Mouse (Mus musculus) intestine, postnatal 0 days (tissue): ENCODE measurements around the gene A730009L09Rik. TPM values are rescaled to one million over a fixed set of nuclear protein-coding genes. Genes with fewer than 3 reads are reported as not detected.

Experiments used
- ATAC-seq: fragments of 200-750 bp; cut with Nextera tagmentation; 2 replicates; pipeline ENCODE4 v1.8.0; 2017; ENCODE audit warnings: mild to moderate bottlenecking, moderate TSS enrichment, moderate library complexity
- H3K27ac ChIP-seq: fragments of 300-500 bp; sonication (generic); 2 replicates; pipeline ENCODE4 v1.5.1; 2014; ENCODE audit warnings: mild to moderate bottlenecking, low read depth, low read length, moderate library complexity
- H3K27me3 ChIP-seq: fragments of 300-500 bp; sonication (generic); replicated peaks from 2 replicates; pipeline ENCODE4 v1.6.1; 2014; ENCODE audit warnings: low read length, mixed read lengths; ENCODE audit not compliant: control insufficient read depth, insufficient read depth
- H3K36me3 ChIP-seq: fragments of 300-500 bp; sonication (generic); 2 replicates; pipeline ENCODE4 v1.6.1; 2014; ENCODE audit warnings: mild to moderate bottlenecking, moderate library complexity; ENCODE audit not compliant: control insufficient read depth, insufficient read depth
- H3K4me1 ChIP-seq: fragments of 300-500 bp; sonication (generic); replicated peaks from 2 replicates; pipeline ENCODE4 v1.6.1; 2014; ENCODE audit warnings: antibody characterized with exemption, low read length, mixed read lengths; ENCODE audit not compliant: control insufficient read depth, insufficient read depth
- H3K4me2 ChIP-seq: fragments of 300-500 bp; sonication (generic); replicated peaks from 2 replicates; pipeline ENCODE4 v1.6.1; 2014; ENCODE audit warnings: low read depth, mild to moderate bottlenecking, moderate library complexity
- H3K4me3 ChIP-seq: fragments of 300-500 bp; sonication (generic); 2 replicates; pipeline ENCODE4 v1.5.1; 2014; ENCODE audit warnings: low read depth, low read length
- H3K9ac ChIP-seq: fragments of 300-500 bp; sonication (generic); 2 replicates; pipeline ENCODE4 v1.6.1; 2014; ENCODE audit warnings: mild to moderate bottlenecking, low read depth, low read length
- H3K9me3 ChIP-seq: fragments of 300-500 bp; sonication (generic); 2 replicates; pipeline ENCODE4 v1.6.1; 2016; ENCODE audit warnings: mixed run types; ENCODE audit not compliant: control insufficient read depth
- CTCF ChIP-seq: sonication (generic); IDR thresholded peaks from 2 replicates; pipeline ENCODE4 v1.5.1; 2016; ENCODE audit warnings: low read depth, mild to moderate bottlenecking, control low read depth, antibody characterized with exemption, moderate library complexity
- WGBS: fragments of 180-500 bp; shearing (Covaris S2); extraction: QIAGEN DNeasy Blood & Tissue Kit; methylation state at CpG from one replicate; pipeline ENCODE4 v1.1.7; 2014; 5-methylcytosine and 5-hydroxymethylcytosine counted together
- polyA plus RNA-seq: library from polyadenylated mRNA; unstranded; fragments of >200 nt; fragmentation: Nextera tagmentation; extraction: Ambion mirVana; gene quantifications from 2 replicates; pipeline ENCODE4 v1.2.1, GENCODE M21; 2015

A730009L09Rik gene
- polyA plus RNA-seq, 1 experiment from 2014 or later = not detected

DNA sequence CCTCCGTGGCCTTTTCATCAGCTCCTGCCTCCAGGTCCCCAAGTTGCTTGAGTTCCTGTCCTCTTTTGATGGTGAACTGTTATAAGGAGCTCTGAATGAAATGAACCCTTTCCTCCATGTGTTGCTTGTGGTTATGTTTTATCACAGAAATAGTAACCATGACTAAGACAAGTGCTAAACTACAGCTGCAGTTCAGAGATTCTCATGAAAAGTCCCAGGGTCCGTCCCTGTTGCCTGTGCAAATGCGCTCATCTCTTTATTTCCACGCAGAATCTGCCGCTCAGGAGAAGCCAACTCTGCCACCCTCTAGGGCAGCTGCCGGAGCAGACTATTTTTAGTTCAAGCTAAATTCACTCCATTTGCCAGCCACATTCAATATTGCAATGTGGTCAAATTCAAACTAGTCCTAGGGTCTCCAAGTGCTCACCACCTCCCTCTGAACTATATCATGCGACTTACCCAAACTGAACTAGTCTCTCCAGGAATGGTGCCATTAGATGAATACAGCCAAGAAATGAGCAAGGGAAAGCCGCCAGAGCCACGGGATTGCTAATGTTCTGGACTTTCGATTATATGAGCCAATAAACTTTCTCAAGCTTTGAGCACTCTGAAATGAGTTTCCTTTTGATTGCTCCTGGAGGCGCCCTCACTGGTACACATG lies 7.2 kb downstream of the A730009L09Rik start:
- no peaks in the 10 kb centered on the region for H3K36me3 ChIP-seq
- no peak for ATAC-seq
- no peak overlapping the region for H3K4me3 ChIP-seq
- no peaks in the 10 kb centered on the region for H3K9me3 ChIP-seq
- whole genome bisulfite sequencing = 89% methylated on average over 11 of the region's 11 CpGs
- H3K9ac ChIP-seq = no peak overlapping the region
- no peak for TF ChIP-seq CTCF
- no peaks in the 10 kb centered on the region for H3K27me3 ChIP-seq
- H3K4me2 ChIP-seq = no peak overlapping the region
- no peaks in the 10 kb centered on the region for H3K4me1 ChIP-seq
- no peak overlapping the region for H3K27ac ChIP-seq

GRCm38 (mm10) chr16:84523061-84523460 lies 8.1 kb downstream of the A730009L09Rik start:
- Histone ChIP-seq H3K4me1 (no peaks in the 10 kb centered on the region), H3K9ac (no peak overlapping the region), H3K4me2 (no peak overlapping the region), H3K4me3 (no peak overlapping the region), H3K27ac (no peak overlapping the region), H3K27me3 (no peaks in the 10 kb centered on the region), H3K36me3 (no peaks in the 10 kb centered on the region), H3K9me3 (no peaks in the 10 kb centered on the region)
- TF ChIP-seq CTCF = no peak
- ATAC-seq = no peak
- WGBS = 82% methylated on average over 5 of the region's 5 CpGs

DNA sequence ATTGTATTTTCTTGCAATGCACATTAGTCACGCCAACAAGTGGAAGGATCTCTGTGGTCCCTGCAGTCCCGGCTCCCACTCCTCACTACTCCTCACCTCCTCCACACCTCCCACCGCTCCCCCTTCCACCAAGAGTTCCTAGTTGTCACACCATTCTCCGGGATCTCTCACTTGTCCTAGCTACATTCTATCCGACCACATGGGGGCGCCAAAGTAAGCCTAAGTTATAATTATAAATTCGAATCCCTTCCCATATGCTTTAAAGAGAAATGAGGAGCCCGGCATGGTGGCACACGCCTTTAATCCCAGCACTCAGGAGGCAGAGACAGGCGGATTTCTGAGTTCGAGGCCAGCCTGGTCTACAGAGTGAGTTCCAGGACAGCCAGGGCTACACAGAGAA lies 12.5 kb downstream of the A730009L09Rik start:
- Histone ChIP-seq H3K9ac (no peak overlapping the region), H3K9me3 (no peaks in the 10 kb centered on the region), H3K27ac (no peak overlapping the region), H3K4me3 (no peak overlapping the region), H3K4me2 (no peak overlapping the region), H3K36me3 (no peaks in the 10 kb centered on the region), H3K4me1 (no peaks in the 10 kb centered on the region), H3K27me3 (no peaks in the 10 kb centered on the region)
- ATAC-seq = no peak
- 59% methylated on average over 11 of the region's 11 CpGs for WGBS
- TF ChIP-seq CTCF = peak; percentile 41

GRCm38 (mm10) chr16:84532803-84533202 lies 17.9 kb downstream of the A730009L09Rik start:
- Histone ChIP-seq H3K27ac (no peak overlapping the region), H3K4me1 (no peaks in the 10 kb centered on the region), H3K4me3 (no peak overlapping the region), H3K36me3 (no peaks in the 10 kb centered on the region), H3K9me3 (no peaks in the 10 kb centered on the region), H3K9ac (no peak overlapping the region), H3K27me3 (no peaks in the 10 kb centered on the region), H3K4me2 (no peak overlapping the region)
- TF ChIP-seq CTCF = no peak
- 86% methylated on average over 3 of the region's 3 CpGs for WGBS
- no peak for ATAC-seq

DNA sequence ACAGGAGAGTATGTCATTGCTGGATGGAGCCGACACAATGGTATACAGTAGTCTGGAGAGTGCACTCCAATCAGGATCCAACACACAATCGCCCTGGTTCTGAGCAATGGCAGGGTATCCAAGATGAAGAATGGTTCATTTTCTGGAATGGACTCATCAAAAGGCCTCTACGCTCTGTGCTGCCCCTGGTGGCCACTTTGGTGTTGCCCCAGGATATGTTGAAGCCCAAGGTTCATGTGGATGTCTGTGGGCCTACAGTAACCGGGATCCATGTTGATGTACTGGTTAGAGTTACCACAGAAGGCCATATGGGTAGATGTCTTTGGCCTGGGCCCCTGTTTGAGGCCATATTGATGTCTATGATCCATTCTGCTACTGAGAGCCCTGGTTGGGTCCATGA lies 31.1 kb downstream of the A730009L09Rik start:
- Histone ChIP-seq H3K9me3 (no peaks in the 10 kb centered on the region), H3K4me2 (no peak overlapping the region), H3K27me3 (no peaks in the 10 kb centered on the region), H3K4me1 (no peaks in the 10 kb centered on the region), H3K36me3 (no peaks in the 10 kb centered on the region), H3K27ac (no peak overlapping the region), H3K9ac (no peak overlapping the region), H3K4me3 (no peak overlapping the region)
- 88% methylated on average over 4 of the region's 4 CpGs for WGBS
- ATAC-seq = no peak
- 0 out of 2 replicates have a peak, but pooled peaks have one; percentile 19 for TF ChIP-seq CTCF

GRCm38 (mm10) chr16:84549122-84549521 lies 34.2 kb downstream of the A730009L09Rik start:
- ATAC-seq = no peak
- H3K4me2 ChIP-seq = no peak overlapping the region
- no peak for TF ChIP-seq CTCF
- H3K36me3 ChIP-seq = no peaks in the 10 kb centered on the region
- H3K27ac ChIP-seq = no peak overlapping the region
- no peak overlapping the region for H3K9ac ChIP-seq
- H3K4me3 ChIP-seq = no peak overlapping the region
- H3K27me3 ChIP-seq = no peaks in the 10 kb centered on the region
- no peaks in the 10 kb centered on the region for H3K9me3 ChIP-seq
- no peaks in the 10 kb centered on the region for H3K4me1 ChIP-seq
- WGBS = 53% methylated on average over 9 of the region's 9 CpGs
